Mouse (Mus musculus): Measurements from ENCODE around the gene Zmiz1. TPM values are rescaled to one million over a fixed set of nuclear protein-coding genes. Genes with fewer than 3 reads are reported as not detected.

Gene Zmiz1
- polyA plus RNA-seq (2016; fragmentation: Nextera tagmentation; extraction: Ambion mirVana): 43.8 and 55.5 TPM in 2 replicates

DNA sequence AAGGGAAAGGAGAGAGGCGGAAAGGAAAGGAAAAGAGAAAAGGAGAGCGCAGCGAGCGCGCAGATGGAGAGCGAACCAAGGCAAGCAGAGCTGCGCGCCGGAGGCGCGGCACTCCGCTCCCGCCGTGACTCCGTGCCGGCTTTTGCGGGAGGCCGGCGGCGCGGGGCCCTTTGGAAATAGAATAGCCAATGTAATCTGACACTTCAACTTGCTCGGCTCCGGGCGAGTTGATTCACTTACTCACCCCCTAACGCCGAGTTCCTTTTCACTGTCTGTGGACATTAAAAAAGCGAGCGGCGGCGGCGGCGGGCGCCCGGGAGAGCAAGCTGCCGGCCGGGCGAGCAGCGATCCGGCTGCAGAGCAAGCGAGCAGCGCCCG, at the start of gene Zmiz1:
Gene Zmiz1 (plus strand): TSS at position 170 of the 378 bp plus-strand sequence.
- WGBS: under 1% methylated on average over 42 of the region's 42 CpGs
- no peaks in the 10 kb centered on the region for H3K27me3 ChIP-seq (ENCODE audit: low read depth, poor library complexity, severe bottlenecking)
- DNase-seq (ENCODE audit: low spot score): peak; percentile 93
- H3K4me1 ChIP-seq: peaks cover 72% of the 10 kb centered on the region
- H3K9me3 ChIP-seq (replicated peaks): no peaks in the 10 kb centered on the region
- H3K27ac ChIP-seq: peak within 1 kb of the TSS; percentile 97
- H3K36me3 ChIP-seq: no peaks in the 10 kb centered on the region
- peak within 1 kb of the TSS; percentile 91 for H3K4me3 ChIP-seq

DNA sequence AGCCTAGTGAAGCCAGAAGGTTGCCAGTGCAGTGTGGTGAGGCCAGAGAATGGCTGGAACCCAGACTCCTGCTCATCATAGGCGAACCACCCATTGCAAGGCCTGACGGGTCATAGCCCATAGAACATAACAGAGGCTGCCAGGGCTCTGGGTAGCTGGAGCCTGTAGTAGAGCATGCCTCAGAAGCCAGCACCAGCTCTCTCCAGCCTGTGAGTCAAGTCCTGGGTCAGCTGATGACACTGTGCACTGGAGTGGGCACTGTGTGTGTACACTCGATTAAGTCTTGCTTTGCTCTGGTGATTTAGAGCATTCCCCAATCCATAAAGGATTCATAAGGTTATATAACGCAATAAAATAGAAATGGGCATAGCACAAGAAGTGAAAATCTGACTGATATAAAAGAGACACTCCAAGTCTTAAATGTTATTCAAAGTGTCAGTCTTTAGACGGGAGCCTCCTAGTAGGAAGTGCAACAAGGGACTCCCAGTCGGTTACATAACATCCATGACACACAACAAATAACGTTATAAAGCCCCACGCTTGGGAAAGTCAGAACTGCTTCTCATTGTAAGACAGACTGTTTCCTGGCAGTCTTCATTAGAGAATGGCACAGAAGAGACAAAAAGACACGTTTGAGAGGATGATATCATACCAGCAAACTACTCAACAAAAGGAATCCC, 47.0 kb upstream of the Zmiz1 start:
- peaks cover 6% of the 10 kb centered on the region; the same call in 1 of the 2 replicates for H3K4me1 ChIP-seq
- DNase-seq (ENCODE audit: low spot score): no peak
- no peak overlapping the region for H3K4me3 ChIP-seq
- H3K36me3 ChIP-seq: no peaks in the 10 kb centered on the region
- H3K9me3 ChIP-seq (replicated peaks): no peaks in the 10 kb centered on the region
- H3K27ac ChIP-seq: no peak overlapping the region
- 89% methylated on average over 9 of the region's 9 CpGs for WGBS
- H3K27me3 ChIP-seq (ENCODE audit: low read depth, poor library complexity, severe bottlenecking): no peaks in the 10 kb centered on the region

DNA sequence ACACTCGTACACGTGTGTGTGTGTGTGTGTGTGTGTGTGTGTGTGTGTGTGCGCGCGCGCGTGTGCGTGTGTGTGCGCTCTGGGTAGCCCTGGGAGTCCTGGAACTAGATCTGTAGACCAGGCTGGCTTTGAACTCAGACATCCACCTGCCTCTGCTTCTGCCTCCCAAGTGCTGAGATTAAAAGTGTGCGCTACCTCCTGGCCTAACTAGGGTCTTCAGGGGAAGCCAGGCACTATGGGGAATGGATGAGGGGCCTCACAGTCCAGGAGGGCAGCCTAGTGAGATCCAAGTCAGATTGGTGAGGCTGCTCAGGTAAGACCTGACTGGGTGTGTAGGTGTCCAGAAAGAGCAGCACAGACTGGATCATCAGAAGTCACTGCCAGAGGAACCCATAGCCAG, 46.2 kb upstream of the Zmiz1 start:
- 95% methylated on average over 10 of the region's 10 CpGs for WGBS
- Histone ChIP-seq H3K36me3 (no peaks in the 10 kb centered on the region), H3K4me1 (peaks cover 6% of the 10 kb centered on the region; the same call in 1 of the 2 replicates), H3K27ac (no peak overlapping the region), H3K9me3 (replicated peaks) (no peaks in the 10 kb centered on the region), H3K27me3 (ENCODE audit: low read depth, poor library complexity, severe bottlenecking) (no peaks in the 10 kb centered on the region), H3K4me3 (no peak overlapping the region)
- DNase-seq (ENCODE audit: low spot score): no peak

DNA sequence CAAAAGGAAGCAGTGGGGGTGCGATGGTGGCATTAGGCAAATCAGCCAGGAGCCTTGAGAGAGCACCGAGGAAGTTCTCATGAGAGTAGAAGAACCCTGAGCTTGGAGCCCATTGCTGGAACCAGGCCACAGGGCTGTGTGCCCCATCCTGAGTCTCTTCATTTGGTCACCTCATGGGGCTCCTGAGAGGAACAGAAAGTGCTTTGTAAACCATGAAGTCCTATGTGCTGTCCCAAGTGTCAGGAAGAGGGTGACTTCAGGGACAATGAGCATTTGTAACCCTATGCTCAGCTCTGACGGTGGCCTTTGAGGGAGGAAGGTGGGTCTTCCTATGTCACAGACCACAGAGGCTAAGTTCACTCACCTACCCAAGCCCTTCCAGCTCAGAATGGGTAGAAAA, 45.5 kb upstream of the Zmiz1 start:
- H3K36me3 ChIP-seq: no peaks in the 10 kb centered on the region
- no peak overlapping the region for H3K4me3 ChIP-seq
- H3K27ac ChIP-seq: no peak overlapping the region
- peaks cover 6% of the 10 kb centered on the region; the same call in 1 of the 2 replicates for H3K4me1 ChIP-seq
- DNase-seq (ENCODE audit: low spot score): no peak
- 57% methylated on average over 3 of the region's 3 CpGs for WGBS
- no peaks in the 10 kb centered on the region for H3K9me3 ChIP-seq (replicated peaks)
- H3K27me3 ChIP-seq (ENCODE audit: low read depth, poor library complexity, severe bottlenecking): no peaks in the 10 kb centered on the region

DNA sequence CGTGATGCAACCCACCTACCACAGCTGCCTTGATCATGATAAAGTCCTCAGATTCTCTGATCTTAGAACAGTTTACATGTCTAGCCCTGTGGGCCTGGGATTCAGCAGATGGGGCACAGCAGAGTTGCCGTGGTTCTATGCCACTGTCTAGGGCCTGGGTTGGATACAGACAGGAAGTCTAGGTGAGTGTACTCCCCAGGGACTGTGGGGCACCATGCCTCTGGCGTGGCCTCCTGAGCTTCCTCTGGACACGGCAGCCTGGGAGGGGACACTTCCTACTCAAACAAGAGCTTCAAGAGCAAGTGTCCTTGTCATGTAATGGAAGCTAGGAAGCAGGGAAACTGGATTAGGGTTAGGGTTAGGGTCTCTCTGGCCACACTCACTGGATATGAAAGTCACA, 44.9 kb upstream of the Zmiz1 start:
- Histone ChIP-seq H3K36me3 (no peaks in the 10 kb centered on the region), H3K27me3 (ENCODE audit: low read depth, poor library complexity, severe bottlenecking) (no peaks in the 10 kb centered on the region), H3K4me1 (peaks cover 6% of the 10 kb centered on the region; the same call in 1 of the 2 replicates), H3K9me3 (replicated peaks) (no peaks in the 10 kb centered on the region), H3K27ac (no peak overlapping the region), H3K4me3 (no peak overlapping the region)
- DNase-seq (ENCODE audit: low spot score): no peak
- 80% methylated on average over 4 of the region's 4 CpGs for WGBS

DNA sequence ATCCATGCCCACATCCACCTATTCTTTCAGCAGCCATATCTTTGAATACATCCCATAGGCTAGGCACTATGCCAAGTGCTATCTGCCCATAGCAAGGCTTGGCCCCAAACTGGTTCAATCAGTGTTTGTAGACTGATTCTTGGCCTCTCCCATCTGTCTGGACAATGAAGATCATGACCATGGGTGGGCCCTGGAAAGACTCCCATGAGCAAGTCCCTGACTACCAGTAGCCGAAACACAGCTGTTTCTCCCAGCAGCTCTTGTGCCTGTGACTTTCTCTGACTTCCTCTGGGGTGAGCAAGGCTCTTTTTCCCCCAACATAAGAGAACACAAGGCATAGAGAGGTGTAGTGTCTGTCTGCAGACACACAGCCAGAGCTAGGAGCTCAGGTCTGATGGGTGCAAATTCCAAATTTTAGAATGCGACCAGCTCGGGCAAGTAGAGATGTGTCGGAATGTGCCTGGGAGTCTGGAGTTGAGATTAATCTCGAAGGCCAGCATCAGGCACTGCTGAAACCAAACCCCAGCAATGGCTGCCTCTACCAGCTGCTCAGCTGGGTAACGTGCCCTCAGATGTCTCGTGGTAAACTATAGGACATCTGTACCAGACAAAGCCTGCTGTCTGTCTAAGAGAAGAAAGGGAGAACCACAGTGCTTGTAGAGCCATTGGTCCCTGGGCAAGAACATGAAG, 38.8 kb upstream of the Zmiz1 start:
- H3K36me3 ChIP-seq: no peaks in the 10 kb centered on the region
- no peak for DNase-seq (ENCODE audit: low spot score)
- no peaks in the 10 kb centered on the region for H3K9me3 ChIP-seq (replicated peaks)
- peak overlapping the region; percentile 57 for H3K27ac ChIP-seq
- 0 out of 2 replicates have a peak, but pooled peaks cover 3% of the 10 kb centered on the region for H3K27me3 ChIP-seq (ENCODE audit: low read depth, poor library complexity, severe bottlenecking)
- H3K4me1 ChIP-seq: peaks cover 21% of the 10 kb centered on the region
- 79% methylated on average over 7 of the region's 7 CpGs for WGBS
- H3K4me3 ChIP-seq: no peak overlapping the region

DNA sequence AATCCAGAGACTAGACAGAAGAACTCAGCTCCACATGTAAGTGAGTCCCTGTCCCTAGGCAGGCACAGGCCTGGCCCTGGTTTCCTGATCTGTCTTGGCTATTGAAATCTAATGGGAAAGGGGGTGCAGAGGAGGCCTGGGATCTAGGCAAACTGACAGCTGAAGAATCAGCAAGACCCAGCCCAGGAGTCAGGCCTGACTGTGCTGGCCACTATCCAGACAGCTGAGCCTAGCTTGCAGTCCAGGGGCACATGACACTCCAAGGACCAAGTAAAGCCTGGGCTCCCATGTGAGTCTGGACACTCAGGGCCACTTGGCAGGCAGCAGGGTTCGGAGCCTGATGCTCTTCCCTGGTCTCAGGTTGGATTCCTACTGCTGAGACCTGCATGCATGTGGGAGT, 38.0 kb upstream of the Zmiz1 start:
- H3K27ac ChIP-seq: peak overlapping the region; percentile 57
- 94% methylated on average over 1 of the region's 1 CpGs for WGBS
- no peak for DNase-seq (ENCODE audit: low spot score)
- no peaks in the 10 kb centered on the region for H3K36me3 ChIP-seq
- H3K4me3 ChIP-seq: no peak overlapping the region
- peaks cover 24% of the 10 kb centered on the region for H3K4me1 ChIP-seq
- no peaks in the 10 kb centered on the region for H3K9me3 ChIP-seq (replicated peaks)
- 0 out of 2 replicates have a peak, but pooled peaks cover 3% of the 10 kb centered on the region for H3K27me3 ChIP-seq (ENCODE audit: low read depth, poor library complexity, severe bottlenecking)

DNA sequence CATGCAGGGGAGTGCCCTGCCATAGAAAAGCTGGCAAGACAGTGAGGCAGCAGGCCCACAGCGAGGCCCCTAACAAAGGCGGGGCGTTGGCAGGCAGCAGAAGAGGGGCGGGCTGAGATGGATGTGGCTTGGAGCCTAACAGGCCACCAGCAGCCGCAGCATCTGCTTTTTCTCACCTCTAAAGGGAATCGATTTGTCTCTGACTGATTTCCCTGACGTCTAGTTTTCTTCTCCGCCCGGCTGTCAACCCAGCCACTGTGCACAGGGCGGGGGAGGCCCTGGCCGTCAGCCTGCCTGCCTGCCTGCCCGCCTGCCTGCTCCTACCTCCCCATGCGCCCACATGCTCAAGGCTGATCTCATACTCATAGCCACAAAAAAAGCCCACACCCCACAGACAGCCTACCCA, 37.4 kb upstream of the Zmiz1 start:
- no peak for DNase-seq (ENCODE audit: low spot score)
- Histone ChIP-seq H3K36me3 (no peaks in the 10 kb centered on the region), H3K4me3 (no peak overlapping the region), H3K9me3 (replicated peaks) (no peaks in the 10 kb centered on the region), H3K27ac (peak overlapping the region; percentile 57), H3K27me3 (ENCODE audit: low read depth, poor library complexity, severe bottlenecking) (0 out of 2 replicates have a peak, but pooled peaks cover 3% of the 10 kb centered on the region), H3K4me1 (peaks cover 27% of the 10 kb centered on the region)
- WGBS: 39% methylated on average over 13 of the region's 13 CpGs

DNA sequence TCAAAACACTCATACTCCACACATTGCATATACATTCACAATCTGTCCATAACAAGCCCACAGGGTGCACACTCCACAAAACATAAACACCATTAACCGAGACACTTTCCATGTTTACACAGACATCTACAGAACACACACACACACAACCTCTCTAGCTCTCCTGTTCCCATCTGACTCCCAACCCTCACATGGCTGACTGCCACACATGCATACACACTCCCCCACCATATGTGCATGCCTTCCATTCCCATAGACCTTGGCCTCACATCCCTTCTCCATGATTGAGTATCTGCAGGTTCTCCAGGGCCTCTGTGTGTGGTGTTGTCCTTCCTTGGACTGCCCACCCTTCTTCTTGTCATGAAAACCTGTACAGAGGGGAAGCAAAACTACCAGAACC, 36.0 kb upstream of the Zmiz1 start:
- Histone ChIP-seq H3K4me3 (no peak overlapping the region), H3K36me3 (no peaks in the 10 kb centered on the region), H3K9me3 (replicated peaks) (no peaks in the 10 kb centered on the region), H3K4me1 (peaks cover 27% of the 10 kb centered on the region), H3K27ac (no peak overlapping the region), H3K27me3 (ENCODE audit: low read depth, poor library complexity, severe bottlenecking) (0 out of 2 replicates have a peak, but pooled peaks cover 3% of the 10 kb centered on the region)
- DNase-seq (ENCODE audit: low spot score): no peak
- WGBS: 88% methylated on average over 1 of the region's 1 CpGs

DNA sequence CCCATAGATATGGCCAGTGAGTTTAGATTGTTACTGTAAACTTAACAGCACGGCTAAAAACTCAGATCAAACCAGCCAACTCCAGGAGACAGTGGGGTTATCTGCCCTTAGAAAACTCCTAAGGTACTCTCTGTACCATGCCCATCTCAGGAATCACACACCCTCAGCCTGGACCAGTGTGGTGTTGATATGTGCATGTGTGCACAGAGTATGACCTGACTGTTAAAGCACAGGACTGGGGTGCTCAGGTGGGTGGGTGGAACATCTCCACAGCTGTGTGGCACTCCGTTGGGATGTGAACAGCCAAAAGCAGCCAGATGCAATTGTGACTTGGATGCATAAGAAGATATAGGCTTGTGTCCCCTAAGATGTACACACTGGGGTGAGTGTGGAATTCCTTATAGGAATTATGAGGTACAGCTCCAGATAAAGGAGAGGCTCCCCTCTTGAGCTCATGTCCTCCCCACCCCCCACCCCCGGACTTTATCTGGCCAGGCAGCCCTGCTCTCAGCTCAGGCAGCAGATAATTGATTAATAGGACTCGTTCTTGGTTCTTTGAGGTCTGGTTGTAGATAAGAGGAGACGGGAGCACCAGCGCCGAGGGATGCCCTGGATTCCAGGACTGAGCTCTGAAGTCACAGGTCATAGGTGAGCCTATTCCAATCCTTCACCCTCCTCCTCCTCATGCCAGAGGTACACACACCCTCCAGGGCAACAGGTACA, 35.1 kb upstream of the Zmiz1 start:
- no peak for DNase-seq (ENCODE audit: low spot score)
- 0 out of 2 replicates have a peak, but pooled peaks cover 3% of the 10 kb centered on the region for H3K27me3 ChIP-seq (ENCODE audit: low read depth, poor library complexity, severe bottlenecking)
- WGBS: 42% methylated on average over 7 of the region's 7 CpGs
- H3K4me1 ChIP-seq: peaks cover 27% of the 10 kb centered on the region
- H3K36me3 ChIP-seq: no peaks in the 10 kb centered on the region
- no peak overlapping the region for H3K4me3 ChIP-seq
- no peak overlapping the region for H3K27ac ChIP-seq
- H3K9me3 ChIP-seq (replicated peaks): no peaks in the 10 kb centered on the region

DNA sequence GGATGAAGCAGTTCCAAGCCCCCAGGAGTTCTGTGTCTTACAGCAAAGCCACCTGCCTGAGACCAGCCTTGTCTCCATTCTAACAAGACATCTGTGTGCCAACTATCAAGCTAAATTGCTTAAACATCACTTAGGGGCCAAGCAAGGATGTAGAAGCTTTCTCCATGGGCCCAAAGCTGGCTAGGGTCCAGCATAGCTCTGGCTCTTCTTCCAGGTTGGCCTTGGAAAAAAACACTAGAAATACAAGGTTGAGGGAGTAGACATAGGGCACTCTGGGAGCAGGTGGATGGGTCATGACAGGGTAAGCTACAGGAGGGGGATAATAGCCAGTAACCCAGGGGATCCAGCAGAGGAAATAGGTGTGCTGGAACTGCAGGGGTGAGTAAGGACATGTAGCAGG, 20.7 kb upstream of the Zmiz1 start:
- no peaks in the 10 kb centered on the region for H3K27me3 ChIP-seq (ENCODE audit: low read depth, poor library complexity, severe bottlenecking)
- H3K9me3 ChIP-seq (replicated peaks): no peaks in the 10 kb centered on the region
- H3K4me3 ChIP-seq: no peak overlapping the region
- no peak overlapping the region for H3K27ac ChIP-seq
- no peaks in the 10 kb centered on the region for H3K36me3 ChIP-seq
- no peak for DNase-seq (ENCODE audit: low spot score)
- peaks cover 11% of the 10 kb centered on the region for H3K4me1 ChIP-seq

DNA sequence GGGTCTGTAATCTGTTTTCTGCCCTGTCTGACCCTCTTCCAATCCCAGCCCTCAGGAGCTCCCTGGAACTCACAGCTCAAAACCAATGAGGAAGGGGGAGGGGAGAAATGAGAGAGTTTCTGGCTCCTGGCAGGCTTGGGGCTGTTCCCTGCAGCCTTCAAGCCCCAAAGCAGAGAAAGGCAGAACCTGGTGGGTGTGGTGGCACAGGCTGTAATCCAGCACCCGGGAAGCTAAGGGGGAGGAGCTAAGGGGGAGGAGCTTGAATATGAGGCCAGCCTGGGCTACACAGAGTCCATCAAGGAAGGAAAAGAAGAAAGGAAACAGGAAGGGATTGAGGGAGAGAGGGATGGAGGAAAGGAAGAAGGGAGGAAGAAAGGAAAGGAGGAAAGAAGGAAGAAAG, 18.9 kb upstream of the Zmiz1 start:
- Histone ChIP-seq H3K4me3 (no peak overlapping the region), H3K4me1 (peaks cover 17% of the 10 kb centered on the region), H3K9me3 (replicated peaks) (no peaks in the 10 kb centered on the region), H3K27ac (no peak overlapping the region; the same call in 1 of the 2 replicates), H3K36me3 (no peaks in the 10 kb centered on the region), H3K27me3 (ENCODE audit: low read depth, poor library complexity, severe bottlenecking) (no peaks in the 10 kb centered on the region)
- WGBS: 20% methylated on average over 1 of the region's 1 CpGs
- no peak for DNase-seq (ENCODE audit: low spot score)

DNA sequence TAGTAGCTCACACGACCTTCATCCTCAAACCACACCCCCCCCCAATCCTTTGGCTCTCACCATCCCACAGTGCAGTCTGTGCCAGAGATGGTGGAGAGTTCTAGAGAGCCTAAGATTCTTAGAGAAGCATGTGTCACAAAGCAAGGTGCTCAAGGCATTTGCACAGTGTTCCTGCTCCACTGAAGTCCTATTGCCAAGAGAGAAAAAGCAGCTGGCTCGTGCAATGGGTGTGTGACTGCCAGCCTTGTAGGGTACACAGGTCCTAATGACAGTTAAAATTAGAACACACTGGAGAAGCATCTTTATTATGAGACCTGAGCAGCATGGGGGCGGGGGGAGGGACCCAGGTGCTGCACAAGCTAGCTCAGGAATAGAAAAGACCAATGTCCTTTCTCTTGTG, 18.2 kb upstream of the Zmiz1 start:
- no peak for DNase-seq (ENCODE audit: low spot score)
- H3K27ac ChIP-seq: no peak overlapping the region
- no peaks in the 10 kb centered on the region for H3K27me3 ChIP-seq (ENCODE audit: low read depth, poor library complexity, severe bottlenecking)
- H3K4me3 ChIP-seq: no peak overlapping the region
- no peaks in the 10 kb centered on the region for H3K9me3 ChIP-seq (replicated peaks)
- no peaks in the 10 kb centered on the region for H3K36me3 ChIP-seq
- WGBS: 63% methylated on average over 3 of the region's 3 CpGs
- peaks cover 23% of the 10 kb centered on the region for H3K4me1 ChIP-seq

All from limb, embryonic 10.5 days (tissue).